Mouse (Mus musculus) naive thymus-derived CD4-positive, alpha-beta T cell, adult 2 months (primary cell): ENCODE data around the gene Slc25a39.
"Not testable (repeated sequence)": the region's sequence is repeated elsewhere in the genome, so short reads cannot be mapped to it uniquely, and the experiment has no call there.

ENCODE experiments used
- DNase-seq: peaks from one replicate; pipeline ENCODE4 v3.0.0-alpha.2; 2011; ENCODE audit warnings: low read depth

Gene Slc25a39

GRCm38 (mm10) chr11:102395250-102395649 lies 12.5 kb downstream of the Slc25a39 start:
- no peak for DNase-seq

GRCm38 (mm10) chr11:102394421-102395124 lies 13.2 kb downstream of the Slc25a39 start:
- DNase-seq, result no peak

GRCm38 (mm10) chr11:102393719-102394420 lies 13.9 kb downstream of the Slc25a39 start:
- DNase-seq, result peak; percentile 23

GRCm38 (mm10) chr11:102393238-102393634 lies 14.5 kb downstream of the Slc25a39 start, which contains the start of gene Rundc3a:
Gene Rundc3a, plus strand, starts transcription at chr11:102393403.
- DNase-seq, result peak; percentile 75

GRCm38 (mm10) chr11:102392441-102393237 lies 15.1 kb downstream of the Slc25a39 start:
- peak; percentile 19 for DNase-seq

- not testable (repeated sequence) for DNase-seq
These were observed 18.3 kb downstream of the Slc25a39 start for GRCm38 (mm10) chr11:102389436-102389835.

- no peak for DNase-seq
These were observed 21.6 kb downstream of the Slc25a39 start for GRCm38 (mm10) chr11:102386121-102386520.

DNA sequence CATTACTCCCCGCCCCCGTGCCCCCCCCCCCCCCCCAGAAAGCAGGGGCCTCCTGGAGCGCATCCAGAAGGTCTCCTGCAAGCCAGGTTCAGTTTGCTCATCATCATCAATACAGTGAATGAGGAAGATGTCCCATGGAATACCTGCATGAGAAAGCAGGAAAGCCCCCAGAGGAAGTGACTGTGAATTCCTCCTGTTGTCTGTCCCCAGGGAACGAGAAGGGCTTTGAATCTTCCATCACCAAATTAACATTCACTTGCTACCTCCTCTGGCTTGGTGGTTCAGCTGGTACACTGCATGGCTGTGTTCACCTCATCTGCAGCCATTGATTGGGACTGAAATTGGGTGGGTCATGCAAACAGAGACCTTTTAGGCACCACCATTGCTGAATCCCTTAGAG lies 22.7 kb downstream of the Slc25a39 start:
- DNase-seq, result no peak

- DNase-seq, result no peak
These were observed 23.3 kb downstream of the Slc25a39 start for GRCm38 (mm10) chr11:102384418-102384817.

DNA sequence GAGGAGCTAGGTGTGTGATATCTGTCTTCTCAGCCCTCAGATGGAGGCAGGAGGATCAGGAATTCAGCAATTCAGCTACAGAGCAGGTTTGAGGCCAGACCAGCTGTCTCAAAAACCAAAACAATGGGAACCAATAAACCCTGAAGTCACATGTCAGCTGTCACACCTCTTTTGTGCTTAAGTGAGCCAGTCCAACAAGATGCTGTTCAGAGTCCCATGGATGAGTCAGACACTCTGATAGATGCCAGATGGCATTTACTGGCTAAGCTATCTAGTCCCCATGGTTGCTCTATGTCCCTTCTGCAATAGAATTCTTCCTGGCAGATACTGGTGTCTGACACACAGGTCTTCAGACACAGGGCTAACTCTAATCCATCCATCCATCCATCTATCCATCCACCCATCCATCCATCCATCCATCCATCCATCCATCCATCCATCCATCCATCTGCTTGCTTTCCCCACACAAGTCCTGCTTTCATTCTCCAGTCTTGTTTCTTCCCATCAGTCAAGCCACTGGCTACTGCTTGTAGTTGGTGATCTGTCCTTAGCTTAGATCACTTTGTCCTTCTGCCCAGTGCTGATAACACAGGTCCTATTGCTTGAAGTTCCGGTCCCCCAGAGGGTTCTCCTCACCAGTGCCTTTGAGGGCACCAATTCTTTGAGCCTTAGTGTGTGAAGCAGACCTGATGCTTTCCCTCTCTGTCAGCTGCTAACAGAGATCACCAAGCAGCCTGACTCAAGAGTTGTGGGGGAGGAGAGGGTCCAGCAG lies 24.2 kb downstream of the Slc25a39 start:
- DNase-seq, result no peak

DNA sequence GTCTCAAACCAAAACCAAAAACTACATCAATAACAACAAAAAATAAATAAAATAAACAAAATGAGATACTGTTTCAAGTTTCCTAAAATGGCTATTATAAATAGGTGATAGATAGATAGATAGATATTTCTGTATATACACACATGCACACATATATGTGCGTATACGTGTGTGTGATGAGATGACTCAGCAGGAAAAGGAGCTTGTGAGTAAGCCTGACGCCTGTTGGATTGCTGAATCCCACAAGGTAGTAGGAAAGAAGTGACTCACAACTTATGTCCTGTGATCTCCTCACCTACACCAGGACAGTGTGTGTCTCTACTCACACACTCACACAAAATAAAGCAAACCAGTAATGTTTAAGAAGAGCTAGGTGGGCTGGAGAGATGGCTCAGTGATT lies 25.0 kb downstream of the Slc25a39 start:
- no peak for DNase-seq

DNA sequence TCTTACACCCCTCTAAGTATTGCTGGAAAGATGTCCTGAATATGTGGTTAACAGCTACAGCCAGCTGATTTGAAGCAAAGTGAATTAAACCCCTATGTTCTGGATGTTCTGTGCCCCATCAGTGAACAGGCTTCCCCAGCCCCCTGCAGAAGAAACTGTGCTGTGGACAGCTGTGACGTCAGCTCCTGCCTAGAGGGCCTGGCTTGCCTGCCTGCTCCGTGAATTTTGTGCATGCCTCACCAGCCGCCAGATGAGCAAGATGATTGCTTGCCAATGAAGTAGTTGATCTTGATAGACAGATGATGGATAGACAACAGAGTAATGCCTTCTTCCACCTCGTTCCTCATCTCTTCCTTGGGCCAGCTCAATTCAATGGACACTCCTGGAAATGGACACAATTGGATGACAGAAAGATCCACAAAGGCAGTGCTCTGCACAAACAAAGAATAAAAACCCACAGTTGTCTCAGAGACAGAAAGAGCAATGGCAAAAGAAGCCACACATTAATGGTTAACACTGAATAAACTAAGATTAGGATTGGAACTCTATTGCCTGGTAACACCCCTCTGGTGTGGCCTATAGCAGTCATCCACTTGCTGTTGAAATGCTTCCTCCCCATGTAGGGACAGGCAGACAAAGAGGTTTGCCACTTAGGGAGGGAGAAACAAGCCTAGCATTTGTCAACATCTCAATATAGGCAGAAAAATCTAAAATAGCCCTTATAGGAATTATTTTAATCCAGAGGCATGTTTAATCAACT lies 26.2 kb downstream of the Slc25a39 start:
- DNase-seq, result no peak

GRCm38 (mm10) chr11:102380091-102380490 lies 27.7 kb downstream of the Slc25a39 start:
- DNase-seq, result no peak

- DNase-seq, result peak; percentile 37
These were observed 30.6 kb downstream of the Slc25a39 start for GRCm38 (mm10) chr11:102377186-102377585.

- DNase-seq, result no peak
These were observed 31.4 kb downstream of the Slc25a39 start for GRCm38 (mm10) chr11:102376196-102376835.

- DNase-seq, result no peak
These were observed 32.3 kb downstream of the Slc25a39 start for GRCm38 (mm10) chr11:102375196-102376173.

GRCm38 (mm10) chr11:102374108-102374725 lies 33.5 kb downstream of the Slc25a39 start:
- DNase-seq, result no peak

GRCm38 (mm10) chr11:102373646-102374045 lies 34.1 kb downstream of the Slc25a39 start:
- DNase-seq, result no peak

DNA sequence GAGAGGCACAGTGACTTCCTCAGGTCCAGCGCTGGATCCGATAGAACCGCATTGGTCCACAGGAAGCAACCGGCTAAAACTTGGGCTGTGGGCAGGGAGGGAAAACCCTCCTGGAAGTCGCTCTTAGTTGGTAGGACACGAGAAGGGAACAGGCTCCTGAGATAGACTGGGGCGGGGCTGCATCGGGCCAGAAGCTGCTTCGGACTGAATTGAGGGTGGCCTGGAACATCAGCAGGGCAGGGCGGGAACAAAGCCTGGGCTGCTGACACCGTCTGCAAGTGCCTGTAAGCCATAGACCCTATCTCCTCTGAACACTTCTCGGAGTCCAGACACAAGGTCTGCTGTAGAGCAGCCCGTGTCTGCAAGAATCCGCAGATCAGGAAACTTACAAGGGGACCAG lies 34.8 kb downstream of the Slc25a39 start:
- no peak for DNase-seq
